In the genomic region with DNA sequence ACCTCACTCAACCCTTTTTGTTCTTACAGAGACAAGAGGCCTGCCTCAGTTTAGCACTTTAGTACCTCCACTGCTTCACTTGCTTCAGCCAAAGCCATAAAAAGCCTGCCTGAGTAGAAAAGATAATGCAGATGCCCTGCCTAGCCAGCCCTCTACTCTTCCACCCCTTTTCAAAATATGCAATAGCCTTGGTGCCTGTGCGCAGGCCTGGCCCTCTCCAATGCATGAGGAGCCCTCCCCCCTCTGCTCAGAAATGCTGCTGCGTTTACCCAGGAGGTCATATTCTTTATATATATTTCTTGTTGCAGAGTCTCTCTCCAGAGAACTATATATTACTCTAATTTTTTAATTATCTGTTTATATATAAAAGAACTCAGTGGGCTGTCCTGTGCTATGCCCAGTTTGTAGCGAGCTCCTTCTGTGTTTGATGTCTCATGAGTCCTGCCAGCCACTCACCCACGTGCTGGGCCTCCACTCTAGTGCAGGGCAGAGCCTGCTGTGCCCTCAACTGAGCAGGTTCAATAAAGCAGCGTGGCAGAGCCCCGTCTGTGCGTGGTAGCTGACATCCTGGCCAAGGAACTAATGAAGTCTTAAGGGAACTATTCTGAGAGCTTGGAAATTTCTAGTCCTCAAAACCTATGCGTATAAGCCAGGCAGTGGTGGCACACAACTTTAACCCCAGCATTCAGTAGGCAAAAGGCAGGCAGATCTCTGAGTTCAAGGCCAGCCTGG, we compare ENCODE assay signal across 10 mouse cellular contexts. TPM values are rescaled to one million over a fixed set of nuclear protein-coding genes. Genes with fewer than 3 reads are reported as not detected.
DNase-seq lines count a peak whose midpoint lies in the region; ATAC-seq lines count a peak whose summit lies in the region.
"Had no signal": no experiment of that assay in that cellular context is flagged by ENCODE, and none has a peak within 500 bp of the region (broad histone marks: within the 10 kb centered on the region; RNA-seq: fewer than 3 reads in every experiment).

No protein-coding gene starts in this region.

- 47% methylated on average over 8 of the region's 8 CpGs for WGBS in heart, embryonic 12.5 days
- WGBS in hindbrain, embryonic 10.5 days = 45% methylated on average over 8 of the region's 8 CpGs
- 45% methylated on average over 8 of the region's 8 CpGs for WGBS in midbrain, embryonic 11.5 days

- H3K9me3 ChIP-seq in heart, embryonic 12.5 days (replicated peaks) = no peaks in the 10 kb centered on the region
- no peaks in the 10 kb centered on the region for H3K9me3 ChIP-seq in hindbrain, embryonic 10.5 days
- no peaks in the 10 kb centered on the region for H3K9me3 ChIP-seq in midbrain, embryonic 11.5 days (ENCODE audit: control insufficient read depth, low read length)

- no peaks in the 10 kb centered on the region for H3K27me3 ChIP-seq in heart, embryonic 12.5 days (replicated peaks)
- no peaks in the 10 kb centered on the region for H3K27me3 ChIP-seq in hindbrain, embryonic 10.5 days (ENCODE audit: insufficient read depth, poor library complexity, severe bottlenecking)
- no peaks in the 10 kb centered on the region for H3K27me3 ChIP-seq in midbrain, embryonic 11.5 days (ENCODE audit: control insufficient read depth, insufficient read depth, low read length)
- H3K27me3 ChIP-seq: CH12.LX had no signal

- H3K4me3 ChIP-seq in heart, embryonic 12.5 days = no peak overlapping the region
- no peak overlapping the region for H3K4me3 ChIP-seq in hindbrain, embryonic 10.5 days
- H3K4me3 ChIP-seq in midbrain, embryonic 11.5 days (ENCODE audit: low read depth, low read length) = no peak overlapping the region

- DNase-seq in heart, postnatal 10 days = no peak
- peak; percentile 52 for DNase-seq in cerebellum, adult 8-10 months
- DNase-seq in hindbrain, embryonic 10.5 days (ENCODE audit: low spot score) = no peak
- DNase-seq in midbrain, embryonic 11.5 days (ENCODE audit: low spot score, missing footprints) = peak; percentile 85
- DNase-seq in left cerebral cortex, adult 11 months (ENCODE audit: low spot score) = no peak
- no peak for DNase-seq in frontal cortex, postnatal 25 days (ENCODE audit: low spot score in 2 of 2)
- no peak for DNase-seq in adrenal gland, adult 2 months

- H3K9ac ChIP-seq in heart, embryonic 12.5 days = 0 out of 2 replicates have a peak overlapping the region, but pooled peaks have one; percentile 17
- H3K9ac ChIP-seq in midbrain, embryonic 11.5 days (ENCODE audit: low read length) = 0 out of 2 replicates have a peak overlapping the region, but pooled peaks have one; percentile 12

- ATAC-seq in heart, embryonic 12.5 days (ENCODE audit: insufficient number of reproducible peaks, low FRiP score) = no peak; the same call in 1 of the 2 replicates
- peak; percentile 47 for ATAC-seq in midbrain, embryonic 11.5 days (ENCODE audit: low FRiP score)

- H3K4me2 ChIP-seq in heart, embryonic 12.5 days = peak overlapping the region; percentile 13; the same call in 1 of the 2 replicates
- H3K4me2 ChIP-seq in midbrain, embryonic 11.5 days = no peak overlapping the region

- peaks cover 20% of the 10 kb centered on the region for H3K36me3 ChIP-seq in heart, embryonic 12.5 days
- H3K36me3 ChIP-seq in hindbrain, embryonic 10.5 days = peaks cover 19% of the 10 kb centered on the region
- H3K36me3 ChIP-seq in midbrain, embryonic 11.5 days (ENCODE audit: control insufficient read depth, insufficient read depth, low read length) = no peaks in the 10 kb centered on the region

- peak overlapping the region; percentile 81 for H3K27ac ChIP-seq in heart, embryonic 12.5 days (ENCODE audit: poor library complexity, severe bottlenecking)
- H3K27ac ChIP-seq in hindbrain, embryonic 10.5 days = peak overlapping the region; percentile 89
- H3K27ac ChIP-seq in midbrain, embryonic 11.5 days (ENCODE audit: low read depth, low read length) = peak overlapping the region; percentile 86

- intact Hi-C loops in heart, postnatal 10 days (cut with DNase I) = no loop called here

- H3K4me1 ChIP-seq in heart, embryonic 12.5 days (replicated peaks) = peaks cover 51% of the 10 kb centered on the region
- H3K4me1 ChIP-seq in hindbrain, embryonic 10.5 days (replicated peaks) = peaks cover 45% of the 10 kb centered on the region
- peaks cover 17% of the 10 kb centered on the region for H3K4me1 ChIP-seq in midbrain, embryonic 11.5 days (ENCODE audit: control insufficient read depth, insufficient read depth, low read length)

RNA-seq across cellular contexts. Expression of gene Ccr10, which starts 15.1 kb away (rescaled TPM):
- polyA plus RNA-seq in heart, embryonic 12.5 days (2016; fragmentation: Nextera tagmentation; extraction: Ambion mirVana) = 0.15 and 0.36 TPM in 2 replicates
- total RNA-seq in heart, postnatal 10 days (2021) = under 1 TPM; 0.14 to 0.20 TPM
- 0.15 and 0.20 TPM in 2 replicates for polyA plus RNA-seq in hindbrain, embryonic 10.5 days (2016; fragmentation: Nextera tagmentation; extraction: Ambion mirVana)
- polyA plus RNA-seq in midbrain, embryonic 11.5 days (2014; fragmentation: Nextera tagmentation; extraction: Ambion mirVana) = not detected in 2 replicates
- total RNA-seq in adrenal gland, adult 2 months (2021) = under 1 TPM; 0.26 to 0.83 TPM
- polyA plus RNA-seq in adrenal gland, adult 2 months (2012; rRNA removed) = 0.84 and 1.6 TPM in 2 replicates
- total RNA-seq: hematopoietic stem cell, adult 5-6 weeks had no signal

RNA-seq across cellular contexts. Expression of gene Plekhh3, which starts 19.2 kb away (rescaled TPM):
- 10.4 and 10.6 TPM in 2 replicates for polyA plus RNA-seq in heart, embryonic 12.5 days (2016; fragmentation: Nextera tagmentation; extraction: Ambion mirVana)
- total RNA-seq in heart, postnatal 10 days (2021) = 10 to 100 TPM; 23.6 to 28.3 TPM
- 5.8 and 11.8 TPM in 2 replicates for polyA plus RNA-seq in hindbrain, embryonic 10.5 days (2016; fragmentation: Nextera tagmentation; extraction: Ambion mirVana)
- 5.8 and 7.2 TPM in 2 replicates for polyA plus RNA-seq in midbrain, embryonic 11.5 days (2014; fragmentation: Nextera tagmentation; extraction: Ambion mirVana)
- total RNA-seq in adrenal gland, adult 2 months (2021) = 10 to 100 TPM; 19.4 to 39.7 TPM
- 112 and 122 TPM in 2 replicates for polyA plus RNA-seq in adrenal gland, adult 2 months (2012; rRNA removed)
- total RNA-seq: hematopoietic stem cell, adult 5-6 weeks had no signal

RNA-seq across cellular contexts. Expression of gene Cntnap1, which starts 20.0 kb away (rescaled TPM):
- 0.37 and 0.71 TPM in 2 replicates for polyA plus RNA-seq in heart, embryonic 12.5 days (2016; fragmentation: Nextera tagmentation; extraction: Ambion mirVana)
- 1 to 10 TPM; 1.8 to 2.1 TPM for total RNA-seq in heart, postnatal 10 days (2021)
- polyA plus RNA-seq in hindbrain, embryonic 10.5 days (2016; fragmentation: Nextera tagmentation; extraction: Ambion mirVana) = 0.29 and 0.71 TPM in 2 replicates
- 0.30 and 0.32 TPM in 2 replicates for polyA plus RNA-seq in midbrain, embryonic 11.5 days (2014; fragmentation: Nextera tagmentation; extraction: Ambion mirVana)
- 1 to 10 TPM; 6.8 TPM for total RNA-seq in adrenal gland, adult 2 months (2021)
- 9.3 and 9.4 TPM in 2 replicates for polyA plus RNA-seq in adrenal gland, adult 2 months (2012; rRNA removed)
- total RNA-seq: hematopoietic stem cell, adult 5-6 weeks had no signal

RNA-seq across cellular contexts. Expression of gene Tubg2, which starts 34.6 kb away (rescaled TPM):
- 3.3 and 3.6 TPM in 2 replicates for polyA plus RNA-seq in heart, embryonic 12.5 days (2016; fragmentation: Nextera tagmentation; extraction: Ambion mirVana)
- 1 to 10 TPM; 3.4 to 3.5 TPM for total RNA-seq in heart, postnatal 10 days (2021)
- polyA plus RNA-seq in hindbrain, embryonic 10.5 days (2016; fragmentation: Nextera tagmentation; extraction: Ambion mirVana) = 2.8 and 4.8 TPM in 2 replicates
- 3.4 and 5.1 TPM in 2 replicates for polyA plus RNA-seq in midbrain, embryonic 11.5 days (2014; fragmentation: Nextera tagmentation; extraction: Ambion mirVana)
- total RNA-seq in adrenal gland, adult 2 months (2021) = 1 to 10 TPM; 6.2 to 7.5 TPM
- polyA plus RNA-seq in adrenal gland, adult 2 months (2012; rRNA removed) = 5.5 and 6.0 TPM in 2 replicates
- total RNA-seq: hematopoietic stem cell, adult 5-6 weeks had no signal

RNA-seq across cellular contexts. Expression of gene Ezh1, which starts 35.9 kb away (rescaled TPM):
- polyA plus RNA-seq in heart, embryonic 12.5 days (2016; fragmentation: Nextera tagmentation; extraction: Ambion mirVana) = 14.9 and 16.1 TPM in 2 replicates
- 10 to 100 TPM; 20.5 to 22.5 TPM for total RNA-seq in heart, postnatal 10 days (2021)
- polyA plus RNA-seq in hindbrain, embryonic 10.5 days (2016; fragmentation: Nextera tagmentation; extraction: Ambion mirVana) = 13.1 TPM in 2 replicates
- 10.4 and 10.6 TPM in 2 replicates for polyA plus RNA-seq in midbrain, embryonic 11.5 days (2014; fragmentation: Nextera tagmentation; extraction: Ambion mirVana)
- 10 to 100 TPM; 31.3 to 35.0 TPM for total RNA-seq in adrenal gland, adult 2 months (2021)
- 17.1 and 20.1 TPM in 2 replicates for polyA plus RNA-seq in adrenal gland, adult 2 months (2012; rRNA removed)

Comparison
In these comparisons a context has a peak if more than half of its experiments do, and no peak if none do; other contexts are left out.
1. DNase-seq: peak in cerebellum, adult 8-10 months (single experiment) and midbrain, embryonic 11.5 days (single experiment); none in heart, postnatal 10 days (0 of 2), hindbrain, embryonic 10.5 days (single experiment), left cerebral cortex, adult 11 months (single experiment), frontal cortex, postnatal 25 days (0 of 2) and adrenal gland, adult 2 months (single experiment).
2. Peak in every context shown above with its lines, with median percentiles within 50 percentile points of each other: H3K27ac ChIP-seq.